Mouse (Mus musculus): ENCODE data around the gene Tmem51. TPM values are rescaled to one million over a fixed set of nuclear protein-coding genes. Genes with fewer than 3 reads are reported as not detected.
A peak's percentile ranks its signal among the peaks of the same experiment; 100 is the strongest.

Gene Tmem51
- total RNA-seq, 1 experiment from 2014 or later = 2.3 TPM

- ATAC-seq (ENCODE audit: extremely low read depth, insufficient number of reproducible peaks, low FRiP score, poor library complexity, severe bottlenecking) = no peak
Measured at GRCm38 (mm10) chr4:142083193-142083592, 911 bp downstream of the Tmem51 start.

GRCm38 (mm10) chr4:142082703-142083102, 1.4 kb downstream of the Tmem51 start:
- ATAC-seq (ENCODE audit: extremely low read depth, insufficient number of reproducible peaks, low FRiP score, poor library complexity, severe bottlenecking) = no peak

DNA sequence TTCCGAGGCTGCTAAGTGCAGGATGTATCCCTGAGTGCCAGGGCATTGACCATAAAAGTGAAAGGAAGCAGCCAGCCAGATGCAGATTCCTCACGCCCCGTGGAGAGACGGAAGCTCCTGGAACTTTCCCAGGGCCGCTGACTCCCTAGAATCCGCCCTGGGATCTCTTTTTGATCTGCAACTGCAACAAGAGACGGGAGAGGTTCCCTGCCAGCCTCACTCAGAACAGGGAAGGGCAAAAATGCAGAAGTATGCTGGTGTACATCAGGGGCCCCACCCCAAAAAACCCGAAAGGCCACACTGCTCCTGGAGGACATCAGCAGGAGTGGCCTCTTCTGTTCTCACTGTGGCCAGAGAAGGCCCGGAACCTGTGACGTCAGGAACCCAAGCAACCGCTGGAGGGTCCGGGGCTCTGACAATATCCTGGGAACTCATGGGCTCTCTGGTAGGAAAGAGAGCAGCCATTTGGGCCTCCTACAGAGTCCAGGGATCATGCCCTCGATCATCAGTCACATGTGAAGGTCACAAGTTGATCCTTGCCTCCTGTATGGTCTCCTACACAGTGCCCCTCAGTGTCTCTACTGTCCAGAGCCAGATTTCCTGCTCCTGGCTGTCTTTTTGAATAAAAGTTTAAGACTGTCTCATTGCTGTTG, 2.3 kb downstream of the Tmem51 start:
- ATAC-seq (ENCODE audit: extremely low read depth, insufficient number of reproducible peaks, low FRiP score, poor library complexity, severe bottlenecking) = no peak

DNA sequence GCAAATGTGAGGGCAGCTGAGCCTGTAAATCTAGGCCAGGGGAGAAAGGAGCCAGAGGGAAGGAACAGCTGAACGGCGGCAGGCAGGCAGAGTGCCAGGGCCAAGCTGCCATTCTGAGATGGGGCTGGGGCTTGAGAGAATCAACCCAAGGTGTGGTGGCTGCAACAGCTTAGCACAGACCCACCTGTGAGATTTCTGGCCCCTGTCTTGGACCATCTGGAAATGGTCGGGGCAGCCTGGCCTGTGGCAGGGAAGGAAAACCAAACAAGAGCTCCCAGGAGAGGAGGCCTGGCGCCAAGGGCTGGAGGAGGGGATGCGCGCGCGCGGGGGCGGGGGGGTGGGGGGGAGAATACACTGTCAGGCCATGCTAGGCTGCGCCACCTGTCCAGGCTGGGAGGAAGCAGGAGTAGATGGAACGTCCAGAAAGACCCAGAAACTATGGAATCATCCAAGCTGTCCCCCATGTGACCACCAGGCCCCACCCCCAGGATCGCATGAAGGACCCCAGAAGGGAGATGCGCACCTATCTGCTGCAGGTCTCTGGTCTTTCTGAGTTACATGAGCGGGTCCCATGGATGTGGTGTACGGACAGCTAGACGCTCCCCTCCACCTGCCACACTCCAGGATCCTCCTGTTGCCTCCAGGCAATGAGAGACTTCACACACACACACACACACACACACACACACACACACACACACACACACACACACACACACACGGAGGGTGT, 3.0 kb downstream of the Tmem51 start:
- ATAC-seq (ENCODE audit: extremely low read depth, insufficient number of reproducible peaks, low FRiP score, poor library complexity, severe bottlenecking) = no peak

GRCm38 (mm10) chr4:142080487-142080767, 3.7 kb downstream of the Tmem51 start:
- ATAC-seq (ENCODE audit: extremely low read depth, insufficient number of reproducible peaks, low FRiP score, poor library complexity, severe bottlenecking) = no peak

DNA sequence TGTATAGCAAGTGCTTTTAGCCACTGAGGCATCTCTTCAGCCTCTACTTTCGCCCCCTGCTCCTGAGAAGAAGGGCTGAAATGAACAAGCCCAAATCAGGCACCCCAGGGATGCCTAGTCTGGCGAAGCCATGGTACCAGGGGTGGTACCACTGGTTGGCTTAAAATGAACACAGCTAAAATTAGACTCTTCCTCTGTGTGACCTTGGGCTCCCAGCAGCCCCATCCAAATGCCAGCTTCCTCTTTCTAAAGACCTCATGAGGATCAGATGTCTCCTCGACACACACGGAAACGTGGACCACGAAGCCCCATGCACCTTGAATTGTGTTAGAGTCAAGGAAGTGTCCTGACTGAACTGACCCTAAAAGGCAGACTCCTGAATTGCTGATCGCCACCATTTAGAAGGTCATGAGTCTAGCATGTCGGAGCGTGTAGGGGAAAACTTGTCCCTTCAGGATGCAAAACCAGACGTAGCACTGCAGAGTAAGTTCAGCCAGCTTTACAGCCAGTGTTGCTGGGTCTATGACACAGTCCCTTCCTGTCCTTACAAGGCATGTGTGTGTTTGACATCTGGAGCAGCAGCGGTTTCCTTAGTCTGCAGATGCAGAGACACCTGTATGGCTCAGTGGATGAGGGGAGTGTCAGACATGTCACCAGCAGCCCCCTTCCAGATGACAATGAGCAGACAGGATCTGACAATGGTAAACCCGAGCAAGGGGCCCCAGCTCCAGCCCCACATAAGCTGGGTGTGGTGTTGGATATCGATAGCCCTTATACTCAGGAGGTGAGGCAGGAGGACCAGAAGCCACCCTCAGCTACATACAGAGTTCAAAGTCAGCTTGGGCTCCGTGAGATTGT, 4.2 kb downstream of the Tmem51 start:
- ATAC-seq (ENCODE audit: extremely low read depth, insufficient number of reproducible peaks, low FRiP score, poor library complexity, severe bottlenecking) = no peak

GRCm38 (mm10) chr4:142077572-142078271, 6.4 kb downstream of the Tmem51 start:
- ATAC-seq (ENCODE audit: extremely low read depth, insufficient number of reproducible peaks, low FRiP score, poor library complexity, severe bottlenecking) = peak; percentile 50; the same call in 1 of the 2 replicates

- no peak for ATAC-seq (ENCODE audit: extremely low read depth, insufficient number of reproducible peaks, low FRiP score, poor library complexity, severe bottlenecking)
Measured at GRCm38 (mm10) chr4:142076883-142077282, 7.2 kb downstream of the Tmem51 start.

DNA sequence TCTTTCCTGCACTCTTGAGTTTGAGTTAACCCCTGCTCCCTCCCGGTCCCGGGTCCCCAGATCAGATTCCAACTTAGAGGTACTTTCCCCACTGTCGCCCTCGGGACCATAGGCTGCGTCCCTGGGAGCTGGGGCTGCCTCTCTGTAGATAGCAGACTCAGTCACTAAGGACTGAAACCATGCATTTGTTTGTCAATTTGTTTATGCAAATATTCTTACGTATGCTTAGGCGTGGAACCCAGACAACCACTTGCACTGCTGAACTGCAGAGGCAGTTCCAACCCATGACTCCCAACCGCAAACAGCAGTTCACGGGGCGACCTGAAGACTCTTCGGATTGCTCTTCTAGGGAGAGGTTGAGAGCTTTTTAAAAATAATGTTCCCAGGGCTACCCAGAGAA, 8.2 kb downstream of the Tmem51 start:
- no peak for ATAC-seq (ENCODE audit: extremely low read depth, insufficient number of reproducible peaks, low FRiP score, poor library complexity, severe bottlenecking)

DNA sequence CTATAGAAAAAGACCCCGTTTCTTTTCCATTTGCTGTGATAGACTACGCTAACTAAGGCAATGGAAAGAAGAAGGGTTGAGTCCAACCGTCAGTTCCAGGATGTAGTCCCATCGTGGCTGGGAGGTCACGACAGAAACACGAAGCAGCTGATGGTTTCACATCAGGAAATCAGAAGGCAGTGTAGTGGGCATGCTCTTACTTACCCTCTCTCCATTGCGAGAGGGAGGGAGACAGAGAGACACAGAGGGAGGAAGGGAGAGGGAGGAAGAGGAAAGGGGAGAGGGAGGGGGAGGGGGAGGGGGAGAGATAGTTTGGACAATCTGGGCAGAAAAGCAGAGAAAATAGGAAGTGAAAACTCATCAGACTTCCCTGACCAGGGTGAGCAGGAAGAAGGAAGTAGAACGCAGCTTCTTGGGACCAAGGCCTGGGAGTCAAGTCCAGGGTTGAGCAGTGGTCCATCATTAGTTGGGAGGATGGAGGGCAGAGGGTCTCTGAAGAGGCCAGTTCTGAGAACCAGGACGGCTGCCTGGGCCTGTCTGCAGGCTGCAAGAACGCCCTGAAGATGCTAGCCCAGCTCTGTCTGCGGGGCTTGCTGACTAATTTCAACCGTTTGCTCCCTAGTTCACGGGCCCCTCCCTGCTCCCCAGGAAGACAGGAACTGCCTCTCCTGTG, 9.9 kb downstream of the Tmem51 start:
- ATAC-seq (ENCODE audit: extremely low read depth, insufficient number of reproducible peaks, low FRiP score, poor library complexity, severe bottlenecking) = no peak

GRCm38 (mm10) chr4:142071243-142071991, 12.7 kb downstream of the Tmem51 start:
- ATAC-seq (ENCODE audit: extremely low read depth, insufficient number of reproducible peaks, low FRiP score, poor library complexity, severe bottlenecking) = no peak

DNA sequence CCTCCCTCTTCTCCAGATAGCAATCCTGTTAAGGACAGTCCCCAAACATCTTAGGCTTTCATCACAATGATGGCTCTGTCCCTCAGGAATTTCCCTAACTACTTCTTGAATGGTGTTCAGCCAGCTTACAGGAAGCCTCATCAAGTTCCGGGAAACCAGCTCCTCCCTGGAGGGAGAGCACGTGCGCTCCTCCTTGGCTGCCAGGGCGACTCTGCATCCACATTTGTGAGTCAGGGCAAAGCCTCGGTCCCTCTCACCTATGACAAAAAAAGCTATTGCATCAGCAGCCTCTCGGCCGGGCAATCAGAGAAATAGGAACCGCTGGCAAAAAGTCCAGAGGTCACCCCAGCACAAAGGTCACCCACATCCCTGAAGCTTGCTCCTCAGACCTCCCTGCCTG, 13.3 kb downstream of the Tmem51 start:
- no peak for ATAC-seq (ENCODE audit: extremely low read depth, insufficient number of reproducible peaks, low FRiP score, poor library complexity, severe bottlenecking)

DNA sequence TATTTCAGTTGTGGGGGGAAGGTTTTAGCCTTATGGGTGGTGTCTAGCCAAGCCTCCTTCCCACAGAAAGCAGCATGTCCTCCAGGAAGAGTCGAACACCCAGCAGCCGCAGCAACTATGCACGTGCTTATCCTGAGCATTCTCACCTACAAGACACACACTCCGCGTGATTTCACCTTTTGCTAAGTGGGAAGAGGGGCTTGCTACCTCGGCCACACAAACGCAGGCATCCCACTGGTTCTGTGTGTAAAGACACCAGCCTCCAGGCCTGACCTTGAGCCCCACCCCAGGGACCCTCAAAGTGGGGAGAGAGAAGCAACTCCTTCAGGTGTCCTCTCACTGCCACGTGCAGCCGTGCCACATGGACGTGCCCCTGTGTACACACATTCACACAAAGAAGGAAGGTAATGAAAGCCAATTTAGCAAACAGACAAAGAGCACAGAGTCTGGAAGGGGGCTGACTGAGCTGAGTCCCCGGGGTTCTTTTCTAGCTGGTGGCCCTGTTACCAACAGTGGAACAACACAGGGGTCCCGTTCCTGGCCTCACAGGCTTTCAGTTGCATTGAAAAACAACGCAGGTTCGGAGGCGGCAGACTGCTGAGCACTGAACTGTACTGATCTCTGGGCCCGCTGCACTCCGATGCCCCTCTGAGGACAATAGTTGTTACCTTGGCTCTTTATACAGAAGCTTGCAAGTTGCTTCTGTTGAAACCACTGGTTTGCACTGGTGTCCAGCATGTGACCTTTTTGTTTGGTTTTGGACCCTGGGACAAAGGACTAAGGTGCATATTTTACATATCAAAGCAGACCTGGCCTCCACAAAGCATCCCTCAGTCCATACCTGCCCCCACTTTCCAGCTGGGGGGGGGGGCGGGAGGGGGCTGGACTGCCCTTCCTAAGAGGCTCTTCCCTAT, 14.9 kb downstream of the Tmem51 start:
- ATAC-seq (ENCODE audit: extremely low read depth, insufficient number of reproducible peaks, low FRiP score, poor library complexity, severe bottlenecking) = no peak

GRCm38 (mm10) chr4:142066576-142066975, 17.5 kb downstream of the Tmem51 start:
- no peak for ATAC-seq (ENCODE audit: extremely low read depth, insufficient number of reproducible peaks, low FRiP score, poor library complexity, severe bottlenecking)

- ATAC-seq (ENCODE audit: extremely low read depth, insufficient number of reproducible peaks, low FRiP score, poor library complexity, severe bottlenecking) = no peak
Measured at GRCm38 (mm10) chr4:142065835-142066234, 18.3 kb downstream of the Tmem51 start.

GRCm38 (mm10) chr4:142065270-142065669, 18.8 kb downstream of the Tmem51 start:
- ATAC-seq (ENCODE audit: extremely low read depth, insufficient number of reproducible peaks, low FRiP score, poor library complexity, severe bottlenecking) = no peak

DNA sequence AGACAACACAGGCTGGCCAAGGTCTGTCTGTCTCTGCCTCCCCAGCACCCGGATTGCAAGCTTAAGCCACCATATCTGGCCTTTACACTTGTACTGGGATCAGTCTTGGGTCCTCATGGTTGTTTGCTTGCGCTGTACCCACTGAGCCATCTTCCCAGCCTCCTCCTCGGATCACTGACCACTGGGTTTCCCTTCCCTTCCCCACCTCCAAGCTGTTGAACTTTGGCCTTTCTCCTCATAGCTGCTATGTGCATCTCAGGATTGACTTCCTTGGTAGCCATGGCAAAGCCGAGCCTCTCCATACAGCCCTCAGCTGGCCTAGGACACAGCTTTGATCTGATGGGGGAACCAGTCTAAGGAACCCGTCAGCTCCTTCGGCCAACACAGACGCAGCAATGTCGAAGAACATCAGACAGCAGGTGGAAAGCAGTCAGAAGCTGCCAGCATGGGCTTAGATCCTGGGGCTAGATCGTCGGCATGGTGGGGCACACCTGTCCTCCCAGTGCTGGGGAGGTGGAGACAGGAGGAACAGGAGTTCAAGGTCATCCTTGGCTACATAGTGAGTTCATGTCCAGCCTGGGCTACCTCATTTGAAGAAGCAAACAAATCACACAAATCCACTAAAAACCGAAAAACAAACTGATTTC, 19.4 kb downstream of the Tmem51 start:
- no peak for ATAC-seq (ENCODE audit: extremely low read depth, insufficient number of reproducible peaks, low FRiP score, poor library complexity, severe bottlenecking)

Data from neutrophil, adult 5-6 weeks (primary cell).